Mouse (Mus musculus): ENCODE data around the gene Gm20219.

DNA sequence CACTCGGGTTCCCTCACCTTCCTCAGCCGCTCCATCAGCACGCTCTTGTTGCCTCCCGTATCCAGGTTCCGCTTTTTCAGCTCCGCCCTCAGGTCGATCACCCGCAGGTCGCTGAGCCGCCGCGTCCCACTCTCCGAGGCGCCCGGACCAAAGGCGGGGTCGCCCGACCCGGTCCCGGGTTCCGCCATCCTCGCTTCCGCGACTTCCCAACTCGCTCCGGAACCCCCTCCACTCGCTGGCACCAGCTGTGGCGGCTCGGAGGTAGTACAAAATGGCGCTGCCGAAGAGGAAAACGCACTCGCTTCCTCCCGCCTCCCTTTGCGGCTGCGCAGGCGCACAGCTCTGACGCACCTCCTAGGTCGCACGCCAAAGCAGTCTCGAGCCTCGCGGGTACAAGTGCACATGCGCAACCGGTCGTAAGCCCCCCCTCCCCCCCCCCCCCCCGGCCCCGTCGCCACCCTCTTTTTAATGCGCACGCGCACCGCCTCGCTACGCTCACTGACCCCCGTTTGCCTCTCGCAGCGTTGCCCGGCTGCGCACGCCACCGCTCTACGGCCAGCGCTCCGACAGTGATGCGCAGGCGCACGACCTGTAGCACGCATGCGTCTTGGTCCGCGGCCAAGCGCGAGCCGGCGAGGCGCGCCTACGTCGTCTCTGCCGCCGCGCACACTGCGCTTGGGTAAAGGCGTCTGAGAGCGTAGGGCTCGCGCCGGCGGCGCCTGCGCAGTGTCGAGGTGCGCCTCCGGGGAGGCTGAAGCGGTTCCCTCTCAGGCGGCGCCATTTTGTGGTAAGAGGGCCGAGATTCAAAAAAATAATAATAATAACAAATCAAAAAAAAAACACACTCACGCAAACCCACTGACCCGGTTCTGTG lies 30.3 kb upstream of the Gm20219 start, which contains the start of the genes Safb2 and Safb:
- peak; percentile 72 for TF ChIP-seq HCFC1 (IDR thresholded peaks at IDR 0.05; ENCODE audit: borderline replicate concordance, insufficient read depth, low read length)
- no peak for TF ChIP-seq MAFK (IDR thresholded peaks at IDR 0.05; ENCODE audit: insufficient read depth, low read depth, low read length)
